Mouse (Mus musculus): Measurements from ENCODE around the gene Slc2a12. TPM values are rescaled to one million over a fixed set of nuclear protein-coding genes. Genes with fewer than 3 reads are reported as not detected.

The Slc2a12 gene
- polyA plus RNA-seq, 1 experiment from 2014 or later: 3.0 TPM

GRCm38 (mm10) chr10:22696236-22696635 is 51.4 kb downstream of the Slc2a12 start:
- DNase-seq (ENCODE audit: low spot score): no peak
- H3K9ac ChIP-seq (ENCODE audit: low read depth, low read length): no peak overlapping the region
- peak; percentile 24; the same call in 1 of the 2 replicates for TF ChIP-seq CTCF (IDR thresholded peaks at IDR 0.05; ENCODE audit: low read depth)
- no peaks in the 10 kb centered on the region for H3K27me3 ChIP-seq (ENCODE audit: insufficient read depth, low read length)
- H3K4me3 ChIP-seq (replicated peaks; ENCODE audit: low read depth, low read length): no peak overlapping the region
- no peak overlapping the region for H3K27ac ChIP-seq
- no peaks in the 10 kb centered on the region for H3K36me3 ChIP-seq (ENCODE audit: insufficient read depth, low read length)
- no peaks in the 10 kb centered on the region for H3K9me3 ChIP-seq (replicated peaks; ENCODE audit: low read length)
- H3K4me1 ChIP-seq (replicated peaks; ENCODE audit: insufficient read depth, low read length): peaks cover 6% of the 10 kb centered on the region; the same call in 1 of the 2 replicates
- no peak overlapping the region for H3K4me2 ChIP-seq (ENCODE audit: low read length)
- WGBS: 82% methylated on average over 9 of the region's 9 CpGs
- ATAC-seq (replicated peaks; ENCODE audit: low FRiP score, low read depth): no peak

- 84% methylated on average over 7 of the region's 7 CpGs for WGBS
- H3K4me1 ChIP-seq (replicated peaks; ENCODE audit: insufficient read depth, low read length): peaks cover 10% of the 10 kb centered on the region; the same call in 1 of the 2 replicates
- no peak for TF ChIP-seq CTCF (IDR thresholded peaks at IDR 0.05; ENCODE audit: low read depth)
- H3K4me3 ChIP-seq (replicated peaks; ENCODE audit: low read depth, low read length): no peak overlapping the region
- no peak overlapping the region for H3K9ac ChIP-seq (ENCODE audit: low read depth, low read length)
- ATAC-seq (replicated peaks; ENCODE audit: low FRiP score, low read depth): no peak
- DNase-seq (ENCODE audit: low spot score): no peak
- no peak overlapping the region for H3K4me2 ChIP-seq (ENCODE audit: low read length)
- H3K27ac ChIP-seq: no peak overlapping the region
- no peaks in the 10 kb centered on the region for H3K36me3 ChIP-seq (ENCODE audit: insufficient read depth, low read length)
- no peaks in the 10 kb centered on the region for H3K27me3 ChIP-seq (ENCODE audit: insufficient read depth, low read length)
- H3K9me3 ChIP-seq (replicated peaks; ENCODE audit: low read length): no peaks in the 10 kb centered on the region
Observed at GRCm38 (mm10) chr10:22696864-22697263, 52.1 kb downstream of the Slc2a12 start.

- 70% methylated on average over 9 of the region's 9 CpGs for WGBS
Observed at GRCm38 (mm10) chr10:22698158-22698953, 53.5 kb downstream of the Slc2a12 start.

GRCm38 (mm10) chr10:22699487-22700335 is 54.9 kb downstream of the Slc2a12 start:
- no peak overlapping the region for H3K27ac ChIP-seq
- H3K4me2 ChIP-seq (ENCODE audit: low read length): no peak overlapping the region
- H3K36me3 ChIP-seq (ENCODE audit: insufficient read depth, low read length): peaks cover 6% of the 10 kb centered on the region; the same call in 1 of the 2 replicates
- no peak overlapping the region for H3K4me3 ChIP-seq (replicated peaks; ENCODE audit: low read depth, low read length)
- no peak for TF ChIP-seq CTCF (IDR thresholded peaks at IDR 0.05; ENCODE audit: low read depth)
- H3K9me3 ChIP-seq (replicated peaks; ENCODE audit: low read length): no peaks in the 10 kb centered on the region
- WGBS: 77% methylated on average over 19 of the region's 19 CpGs
- H3K27me3 ChIP-seq (ENCODE audit: insufficient read depth, low read length): no peaks in the 10 kb centered on the region
- peaks cover 10% of the 10 kb centered on the region; the same call in 1 of the 2 replicates for H3K4me1 ChIP-seq (replicated peaks; ENCODE audit: insufficient read depth, low read length)
- no peak overlapping the region for H3K9ac ChIP-seq (ENCODE audit: low read depth, low read length)
- no peak for ATAC-seq (replicated peaks; ENCODE audit: low FRiP score, low read depth)
- no peak for DNase-seq (ENCODE audit: low spot score)

More at GRCm38 (mm10) chr10:22698158-22698953, 53.5 kb downstream of the Slc2a12 start:
- Histone ChIP-seq H3K4me3 (replicated peaks; ENCODE audit: low read depth, low read length) (no peak overlapping the region), H3K36me3 (ENCODE audit: insufficient read depth, low read length) (peaks cover 6% of the 10 kb centered on the region; the same call in 1 of the 2 replicates), H3K4me2 (ENCODE audit: low read length) (no peak overlapping the region), H3K27me3 (ENCODE audit: insufficient read depth, low read length) (no peaks in the 10 kb centered on the region), H3K9me3 (replicated peaks; ENCODE audit: low read length) (no peaks in the 10 kb centered on the region), H3K9ac (ENCODE audit: low read depth, low read length) (no peak overlapping the region), H3K27ac (no peak overlapping the region), H3K4me1 (replicated peaks; ENCODE audit: insufficient read depth, low read length) (peaks cover 10% of the 10 kb centered on the region; the same call in 1 of the 2 replicates)
- no peak for DNase-seq (ENCODE audit: low spot score)
- TF ChIP-seq CTCF (IDR thresholded peaks at IDR 0.05; ENCODE audit: low read depth): no peak
- ATAC-seq (replicated peaks; ENCODE audit: low FRiP score, low read depth): peak; percentile 65

GRCm38 (mm10) chr10:22700773-22701172 is 56.0 kb downstream of the Slc2a12 start:
- Histone ChIP-seq H3K27me3 (ENCODE audit: insufficient read depth, low read length) (no peaks in the 10 kb centered on the region), H3K27ac (no peak overlapping the region), H3K9ac (ENCODE audit: low read depth, low read length) (no peak overlapping the region), H3K4me2 (ENCODE audit: low read length) (no peak overlapping the region), H3K36me3 (ENCODE audit: insufficient read depth, low read length) (peaks cover 12% of the 10 kb centered on the region; the same call in 1 of the 2 replicates), H3K9me3 (replicated peaks; ENCODE audit: low read length) (no peaks in the 10 kb centered on the region), H3K4me3 (replicated peaks; ENCODE audit: low read depth, low read length) (no peak overlapping the region), H3K4me1 (replicated peaks; ENCODE audit: insufficient read depth, low read length) (peaks cover 10% of the 10 kb centered on the region; the same call in 1 of the 2 replicates)
- 69% methylated on average over 9 of the region's 9 CpGs for WGBS
- no peak for TF ChIP-seq CTCF (IDR thresholded peaks at IDR 0.05; ENCODE audit: low read depth)
- ATAC-seq (replicated peaks; ENCODE audit: low FRiP score, low read depth) (no peak), DNase-seq (ENCODE audit: low spot score) (no peak)

Data from kidney, postnatal 0 days (tissue).